Mouse (Mus musculus) limb, embryonic 14.5 days (tissue): ENCODE measurements around the gene Srcin1. TPM values are rescaled to one million over a fixed set of nuclear protein-coding genes. Genes with fewer than 3 reads are reported as not detected.
A peak's percentile ranks its signal among the peaks of the same experiment; 100 is the strongest.

Experiments used
- ATAC-seq: fragments of 200-750 bp; cut with Nextera tagmentation; 2 replicates; pipeline ENCODE4 v1.8.0; 2017; ENCODE audit warnings: low read depth, moderate number of reproducible peaks, moderate TSS enrichment; ENCODE audit not compliant: low FRiP score
- DNase-seq: peaks from one replicate; pipeline ENCODE4 v3.0.0-alpha.2; 2015; ENCODE audit warnings: low spot score
- H3K27ac ChIP-seq: fragments of 300-500 bp; sonication (generic); replicated peaks from 2 replicates; pipeline ENCODE4 v1.5.1; 2014; ENCODE audit warnings: low read depth, mild to moderate bottlenecking, low read length, moderate library complexity, mixed read lengths
- H3K27me3 ChIP-seq: fragments of 300-500 bp; sonication (generic); 2 replicates; pipeline ENCODE4 v1.6.1; 2014; ENCODE audit warnings: low read length, mixed read lengths; ENCODE audit not compliant: control insufficient read depth, insufficient read depth
- H3K36me3 ChIP-seq: fragments of 300-500 bp; sonication (generic); 2 replicates; pipeline ENCODE4 v1.6.1; 2014; ENCODE audit warnings: mild to moderate bottlenecking, low read length, moderate library complexity, mixed read lengths; ENCODE audit not compliant: control insufficient read depth, insufficient read depth
- H3K4me1 ChIP-seq: fragments of 300-500 bp; sonication (generic); 2 replicates; pipeline ENCODE4 v1.6.1; 2014; ENCODE audit warnings: antibody characterized with exemption, low read length, mixed read lengths; ENCODE audit not compliant: control insufficient read depth, insufficient read depth
- H3K4me2 ChIP-seq: fragments of 300-500 bp; sonication (generic); replicated peaks from 2 replicates; pipeline ENCODE4 v1.6.1; 2014; ENCODE audit warnings: low read depth, mild to moderate bottlenecking, low read length, moderate library complexity; ENCODE audit not compliant: severe bottlenecking
- H3K4me3 ChIP-seq: fragments of 300-500 bp; sonication (generic); replicated peaks from 2 replicates; pipeline ENCODE4 v1.5.1; 2014; ENCODE audit warnings: low read length
- H3K9ac ChIP-seq: fragments of 300-500 bp; sonication (generic); 2 replicates; pipeline ENCODE4 v1.6.1; 2014; ENCODE audit warnings: mild to moderate bottlenecking, low read depth, low read length, moderate library complexity; ENCODE audit not compliant: severe bottlenecking
- H3K9me3 ChIP-seq: fragments of 300-500 bp; sonication (generic); 2 replicates; pipeline ENCODE4 v1.6.1; 2016; ENCODE audit warnings: low read length; ENCODE audit not compliant: control insufficient read depth
- POLR2A ChIP-seq: fragments of 200-500 bp; IDR thresholded peaks from 2 replicates; pipeline ENCODE4 v1.8.0; 2012; ENCODE audit warnings: inconsistent platforms, mild to moderate bottlenecking, moderate library complexity, borderline replicate concordance; ENCODE audit not compliant: insufficient read depth, insufficient read length; ENCODE audit errors: extremely low read depth
- WGBS: fragments of 180-500 bp; shearing (Covaris S2); extraction: QIAGEN DNeasy Blood & Tissue Kit; methylation state at CpG from one replicate; pipeline ENCODE4 v1.1.7; 2014; 5-methylcytosine and 5-hydroxymethylcytosine counted together
- polyA plus RNA-seq, 2 experiments: library from polyadenylated mRNA; depleted of rRNA in 1 of 2; stranded (reverse) in 1 of 2; unstranded in 1 of 2; fragments of >200 nt; fragmentation: Nextera tagmentation in 1 of 2; extraction: Ambion mirVana in 1 of 2; gene quantifications; 2 replicates each; pipeline versions ENCODE4 v1.2.1 to v1.2.3; 2012 to 2014

Srcin1 gene
- polyA plus RNA-seq, 2 experiments, result 0.39 to 4.0 TPM

DNA sequence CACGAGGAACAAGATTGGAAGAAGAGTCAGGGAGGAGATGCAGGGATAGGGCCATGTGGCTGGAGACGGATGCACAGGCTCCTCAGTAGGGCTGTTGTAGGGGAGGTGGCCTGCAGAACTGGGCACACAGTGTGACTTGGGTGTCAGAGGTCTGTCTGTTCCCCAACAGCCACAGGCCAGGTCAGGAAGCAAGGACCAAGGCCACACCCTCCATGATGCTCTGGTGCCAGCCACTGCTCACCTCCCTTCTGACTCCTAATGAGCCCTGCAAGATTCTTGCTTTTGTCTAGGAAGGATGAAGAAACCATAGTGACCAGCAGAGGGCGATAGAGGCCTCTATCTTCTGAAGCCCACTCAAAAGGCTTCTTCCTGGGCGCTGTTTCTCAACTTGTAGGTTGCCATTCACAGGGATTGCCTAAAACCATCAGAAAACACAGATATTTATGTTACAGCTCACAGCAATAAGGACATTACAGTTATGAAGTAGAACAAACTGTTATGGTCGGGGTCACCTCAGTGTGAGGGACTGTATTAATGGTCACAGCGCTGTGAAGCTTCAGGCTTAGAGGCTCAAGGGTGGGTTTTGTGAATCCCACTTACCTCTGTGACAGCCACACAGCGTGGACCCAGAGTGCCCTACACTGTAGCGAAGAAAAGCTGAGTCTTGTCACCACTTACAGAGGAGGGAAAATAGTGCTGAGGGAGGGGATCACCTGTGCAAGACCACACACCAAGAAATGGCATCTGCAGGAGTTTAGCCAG, 99.5 kb downstream of the Srcin1 start:
- H3K9ac ChIP-seq, result no peak overlapping the region

GRCm38 (mm10) chr11:97471276-97471675, 104.7 kb downstream of the Srcin1 start:
- DNase-seq, result no peak
- 70% methylated on average over 6 of the region's 6 CpGs for WGBS
- Histone ChIP-seq H3K9ac (no peak overlapping the region), H3K27me3 (no peaks in the 10 kb centered on the region), H3K4me3 (no peak overlapping the region), H3K27ac (no peak overlapping the region), H3K4me1 (no peaks in the 10 kb centered on the region), H3K4me2 (no peak overlapping the region), H3K36me3 (peaks cover 84% of the 10 kb centered on the region), H3K9me3 (no peaks in the 10 kb centered on the region)
- no peak for ATAC-seq
- TF ChIP-seq POLR2A, result no peak

More for the DNA sequence above, 99.5 kb downstream of the Srcin1 start:
- Histone ChIP-seq H3K4me2 (no peak overlapping the region), H3K4me3 (no peak overlapping the region), H3K9me3 (no peaks in the 10 kb centered on the region), H3K27me3 (no peaks in the 10 kb centered on the region), H3K36me3 (peaks cover 97% of the 10 kb centered on the region), H3K4me1 (no peaks in the 10 kb centered on the region), H3K27ac (no peak overlapping the region)
- peak; percentile 87 for DNase-seq
- no peak for ATAC-seq
- 61% methylated on average over 8 of the region's 8 CpGs for WGBS
- TF ChIP-seq POLR2A, result no peak

DNA sequence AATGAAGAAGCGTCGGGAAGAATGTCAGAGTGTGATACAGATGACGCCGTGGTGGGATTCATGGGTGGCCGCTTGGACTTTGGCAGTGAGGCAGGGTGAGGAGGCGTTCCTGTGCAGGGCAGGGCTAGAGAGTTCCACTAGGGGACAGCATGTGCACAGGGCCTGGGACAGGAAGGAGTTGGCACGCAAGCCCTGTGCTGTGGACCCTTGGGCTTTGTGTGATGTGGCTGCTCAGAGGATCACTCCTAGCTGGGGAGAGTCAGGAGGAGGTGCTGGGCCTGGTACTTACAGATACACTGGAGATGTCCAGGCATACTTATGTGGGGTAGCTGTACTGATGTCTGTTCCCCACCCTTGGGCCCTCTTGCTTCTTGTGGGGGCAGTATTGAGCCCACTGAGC, 106.2 kb downstream of the Srcin1 start:
- Histone ChIP-seq H3K27me3 (no peaks in the 10 kb centered on the region), H3K9me3 (no peaks in the 10 kb centered on the region), H3K9ac (no peak overlapping the region), H3K4me3 (no peak overlapping the region), H3K27ac (no peak overlapping the region), H3K4me1 (no peaks in the 10 kb centered on the region), H3K36me3 (peaks cover 84% of the 10 kb centered on the region), H3K4me2 (no peak overlapping the region)
- no peak for TF ChIP-seq POLR2A
- ATAC-seq (no peak), DNase-seq (no peak)
- 93% methylated on average over 7 of the region's 7 CpGs for WGBS

GRCm38 (mm10) chr11:97468639-97469287, 107.2 kb downstream of the Srcin1 start:
- no peak overlapping the region for H3K4me3 ChIP-seq
- WGBS, result 43% methylated on average over 14 of the region's 14 CpGs
- H3K27ac ChIP-seq, result no peak overlapping the region
- H3K4me2 ChIP-seq, result no peak overlapping the region
- no peak for TF ChIP-seq POLR2A
- DNase-seq (peak; percentile 90), ATAC-seq (no peak)
- H3K36me3 ChIP-seq, result peaks cover 84% of the 10 kb centered on the region
- no peaks in the 10 kb centered on the region for H3K27me3 ChIP-seq
- no peaks in the 10 kb centered on the region for H3K9me3 ChIP-seq
- no peaks in the 10 kb centered on the region for H3K4me1 ChIP-seq
- no peak overlapping the region for H3K9ac ChIP-seq

DNA sequence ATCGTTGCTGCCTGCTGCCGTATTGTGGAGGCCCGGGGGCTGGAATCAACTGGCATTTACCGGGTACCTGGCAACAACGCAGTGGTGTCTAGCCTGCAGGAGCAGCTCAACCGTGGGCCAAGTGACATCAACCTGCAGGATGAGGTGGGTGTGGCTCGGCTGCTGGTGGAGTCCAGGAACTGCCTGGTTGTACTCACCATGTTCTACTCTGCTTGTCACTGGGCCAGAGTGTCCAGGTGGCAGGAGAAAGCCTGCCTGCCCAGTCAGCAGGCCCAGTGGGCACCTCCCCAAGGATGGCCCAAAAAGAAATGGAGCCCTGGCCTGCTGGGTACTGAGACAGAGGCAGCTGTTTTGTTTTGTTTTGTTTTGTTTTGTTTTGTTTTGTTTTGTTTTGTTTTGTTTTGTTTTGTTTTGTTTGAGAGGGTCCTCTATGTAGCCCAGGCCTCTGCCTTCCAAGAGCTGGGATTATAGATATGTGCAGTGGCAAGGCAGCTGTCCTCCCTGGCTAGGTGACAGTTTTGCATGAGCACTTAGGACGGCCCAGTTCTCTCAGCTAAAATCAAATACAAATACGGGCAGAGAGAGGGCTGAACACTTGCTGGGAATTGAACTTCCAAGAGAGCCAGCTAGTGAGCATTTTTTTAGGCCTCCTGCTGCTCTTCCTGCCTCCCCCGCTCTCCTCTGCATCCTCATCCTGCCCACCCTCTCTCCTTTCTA, 109.4 kb downstream of the Srcin1 start:
- Histone ChIP-seq H3K4me1 (no peaks in the 10 kb centered on the region), H3K9me3 (no peaks in the 10 kb centered on the region), H3K4me2 (no peak overlapping the region), H3K27ac (no peak overlapping the region), H3K36me3 (peaks cover 81% of the 10 kb centered on the region), H3K9ac (no peak overlapping the region), H3K4me3 (no peak overlapping the region), H3K27me3 (no peaks in the 10 kb centered on the region)
- ATAC-seq (no peak), DNase-seq (no peak)
- TF ChIP-seq POLR2A, result no peak
- 79% methylated on average over 10 of the region's 10 CpGs for WGBS
